Mouse (Mus musculus) liver, adult 10 weeks (tissue): ENCODE measurements around the gene 1700025B11Rik. TPM values are rescaled to one million over a fixed set of nuclear protein-coding genes. Genes with fewer than 3 reads are reported as not detected.

Experiments used
- polyA plus RNA-seq: library from polyadenylated mRNA; stranded (reverse); fragments of 350-450 nt; fragmentation: Illumina TruSeq; extraction: RNeasy Lipid Tissue Mini Kit (QIAGEN cat#74804); gene quantifications from one replicate; pipeline ENCODE4 v1.2.3, GENCODE M21; 2014; ENCODE audit warnings: low read depth, low replicate concordance

1700025B11Rik gene
- not detected for polyA plus RNA-seq

DNA sequence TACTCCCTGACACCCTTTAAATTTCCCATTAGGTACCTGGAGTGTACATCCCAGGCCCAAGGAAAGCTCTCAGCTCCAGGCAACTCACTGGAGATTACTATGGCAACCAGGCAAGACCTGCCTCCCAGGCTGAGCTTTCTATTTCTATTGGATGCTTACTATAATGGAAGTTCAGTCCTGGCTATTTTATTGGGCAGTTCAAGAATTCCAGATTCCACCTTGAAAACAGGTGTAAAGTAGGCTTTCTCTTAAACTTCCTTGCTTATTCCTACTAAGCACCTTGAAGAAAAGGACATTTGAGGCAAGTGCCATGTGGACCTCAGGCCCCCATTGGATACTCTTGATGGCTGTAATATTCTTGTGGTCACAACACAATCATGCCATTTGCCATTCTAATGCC is at the start of gene 1700025B11Rik:
TSS of gene 1700025B11Rik (minus strand) at position 101 of the 400 bp plus-strand sequence.

DNA sequence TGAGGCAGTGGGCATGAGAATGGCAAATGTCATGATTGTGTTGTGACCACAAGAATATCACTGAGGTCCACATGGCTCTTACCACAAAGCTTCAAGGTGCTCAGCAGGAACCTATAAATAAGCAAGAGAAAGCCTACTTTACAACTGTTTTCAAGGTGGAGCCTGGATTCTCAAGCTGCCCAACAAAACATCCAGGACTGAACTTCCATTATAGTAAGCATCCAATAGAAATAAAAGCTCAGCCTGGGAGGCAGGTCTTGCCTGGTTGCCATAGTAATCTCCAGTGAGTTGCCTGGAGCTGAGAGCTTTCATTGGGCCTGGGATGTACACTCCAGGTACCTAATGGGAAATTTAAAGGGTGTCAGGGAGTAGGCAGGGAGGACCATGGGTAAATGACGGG is 37.3 kb upstream of the 1700025B11Rik start, which contains the start of gene Gm36245:
TSS of gene Gm36245 (plus strand) at position 301 of the 400 bp plus-strand sequence.

DNA sequence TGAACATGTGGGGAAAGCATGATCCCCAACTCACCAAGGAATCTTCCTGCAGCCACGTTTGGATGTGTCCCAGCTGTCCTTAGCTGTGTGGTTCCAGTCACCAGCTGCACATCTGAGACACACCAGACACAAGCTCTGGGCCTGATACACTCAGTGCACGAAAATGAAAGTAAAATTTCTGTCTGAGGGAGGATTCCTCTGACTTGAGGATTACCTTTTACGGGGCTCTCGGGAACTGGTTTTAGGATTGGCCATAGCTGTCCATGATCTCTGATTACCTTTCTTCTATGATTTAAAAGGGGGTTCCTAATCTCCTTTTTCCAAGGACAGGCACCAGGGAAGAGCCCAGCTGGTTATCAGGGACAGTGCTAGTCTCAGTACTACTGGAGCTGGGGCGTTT is 34.3 kb upstream of the 1700025B11Rik start, which contains the start of gene Apol10b:
TSS of gene Apol10b (minus strand) at position 165 of the 400 bp plus-strand sequence.

DNA sequence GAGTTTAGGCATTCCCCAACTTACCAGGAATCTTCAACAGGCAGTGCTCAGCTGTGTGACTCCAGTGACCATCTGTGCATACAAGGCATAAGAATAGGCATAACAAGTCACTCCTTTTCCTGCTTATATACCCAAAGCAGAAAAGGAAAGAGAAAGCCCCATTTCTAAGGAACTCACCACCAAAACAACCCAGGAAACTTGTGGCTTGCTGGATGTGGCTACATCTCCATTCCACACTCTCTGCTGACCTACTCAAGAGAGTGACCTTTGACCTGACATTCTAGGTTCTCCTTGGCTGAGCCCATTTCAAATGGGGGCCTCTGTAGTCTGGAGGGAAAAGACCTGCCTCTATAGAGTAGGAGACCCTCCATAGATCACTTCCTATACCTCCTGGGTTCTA is 28.5 kb downstream of the 1700025B11Rik start, which contains the start of gene Apol7c:
TSS of gene Apol7c (minus strand) at position 101 of the 400 bp plus-strand sequence.

Other genes with a start within 250 kb of the 1700025B11Rik start
- gene Apol7a, start 162.8 kb downstream of the 1700025B11Rik start, polyA plus RNA-seq, result 173 TPM
- 10.9 TPM for gene Apol9a, start 150.8 kb downstream of the 1700025B11Rik start, polyA plus RNA-seq
- not detected for gene Apol7b, start 114.4 kb downstream of the 1700025B11Rik start, polyA plus RNA-seq
- not detected for gene Apol10a, start 84.8 kb downstream of the 1700025B11Rik start, polyA plus RNA-seq
- not detected for gene Apol11a, start 53.6 kb downstream of the 1700025B11Rik start, polyA plus RNA-seq
- gene Apol7c, start 28.6 kb downstream of the 1700025B11Rik start, polyA plus RNA-seq, result 0.24 TPM
- gene Apol10b, start 34.2 kb upstream of the 1700025B11Rik start, polyA plus RNA-seq, result 0.26 TPM
- gene Gm36245, start 37.4 kb upstream of the 1700025B11Rik start, polyA plus RNA-seq, result not detected
- not detected for gene Apol11b, start 81.4 kb upstream of the 1700025B11Rik start, polyA plus RNA-seq
- 0.74 TPM for gene Apol7e, start 137.0 kb upstream of the 1700025B11Rik start, polyA plus RNA-seq
- gene Apol9b, start 167.1 kb upstream of the 1700025B11Rik start, polyA plus RNA-seq, result 28.4 TPM
- gene Apol8, start 195.1 kb upstream of the 1700025B11Rik start, polyA plus RNA-seq, result not detected